Mouse (Mus musculus) C2C12 (cell line): ENCODE results near the gene Rcor2.

Source experiments
- CTCF ChIP-seq: IDR thresholded peaks from one replicate; pipeline ENCODE4 v1.5.1; 2011; ENCODE audit not compliant: control insufficient read depth, insufficient read depth, insufficient read length
- MAX ChIP-seq: IDR thresholded peaks from one replicate; pipeline ENCODE4 v1.6.1; 2011; ENCODE audit warnings: mild to moderate bottlenecking, control low read depth

GRCm38 (mm10) chr19:7236011-7236410, 31.1 kb upstream of the Rcor2 start:
- TF ChIP-seq CTCF (no peak), MAX (no peak)
